Mouse (Mus musculus) liver, postnatal 0 days (tissue): ENCODE results near the gene Naxd. TPM values are rescaled to one million over a fixed set of nuclear protein-coding genes. Genes with fewer than 3 reads are reported as not detected.

Experiments
- ATAC-seq: fragments of 200-750 bp; cut with Nextera tagmentation; 2 replicates; pipeline ENCODE4 v1.8.0; 2017; ENCODE audit warnings: mild to moderate bottlenecking, moderate library complexity
- DNase-seq: peaks from one replicate; pipeline ENCODE4 v3.0.0-alpha.2; 2016
- H3K27ac ChIP-seq: fragments of 300-500 bp; sonication (generic); 2 replicates; pipeline ENCODE4 v1.5.1; 2014; ENCODE audit warnings: antibody characterized with exemption, moderate library complexity, mild to moderate bottlenecking, low read depth
- H3K27me3 ChIP-seq: fragments of 300-500 bp; sonication (generic); 2 replicates; pipeline ENCODE4 v1.6.1; 2014; ENCODE audit warnings: low read length, control low read depth, mixed read lengths; ENCODE audit not compliant: insufficient read depth
- H3K36me3 ChIP-seq: fragments of 300-500 bp; sonication (generic); replicated peaks from 2 replicates; pipeline ENCODE4 v1.6.1; 2014; ENCODE audit warnings: mild to moderate bottlenecking, control low read depth, low read length, moderate library complexity, mixed read lengths; ENCODE audit not compliant: insufficient read depth
- H3K4me1 ChIP-seq: fragments of 300-500 bp; sonication (generic); 2 replicates; pipeline ENCODE4 v1.6.1; 2014; ENCODE audit warnings: antibody characterized with exemption, mild to moderate bottlenecking, control low read depth; ENCODE audit not compliant: insufficient read depth
- H3K4me2 ChIP-seq: fragments of 300-500 bp; sonication (generic); 2 replicates; pipeline ENCODE4 v1.6.1; 2014; ENCODE audit warnings: low read depth, mild to moderate bottlenecking, low read length, moderate library complexity, mixed read lengths
- H3K4me3 ChIP-seq: fragments of 300-500 bp; sonication (generic); 2 replicates; pipeline ENCODE4 v1.5.1; 2014; ENCODE audit warnings: low read depth, low read length
- H3K9ac ChIP-seq: fragments of 300-500 bp; sonication (generic); replicated peaks from 2 replicates; pipeline ENCODE4 v1.6.1; 2014; ENCODE audit warnings: mild to moderate bottlenecking, moderate library complexity
- H3K9me3 ChIP-seq: fragments of 300-500 bp; sonication (generic); 2 replicates; pipeline ENCODE4 v1.6.1; 2016; ENCODE audit warnings: mild to moderate bottlenecking, control low read depth, low read length, mixed read lengths
- CTCF ChIP-seq: sonication (generic); IDR thresholded peaks from 2 replicates; pipeline ENCODE4 v1.5.1; 2016; ENCODE audit warnings: antibody characterized with exemption, low read depth
- EP300 ChIP-seq: IDR thresholded peaks from 2 replicates; pipeline ENCODE4 v1.6.1; 2016; ENCODE audit warnings: antibody characterized with exemption, low read depth, mild to moderate bottlenecking
- WGBS: fragments of 180-500 bp; shearing (Covaris S2); extraction: QIAGEN DNeasy Blood & Tissue Kit; methylation state at CpG from one replicate; pipeline ENCODE4 v1.1.7; 2014; ENCODE audit not compliant: insufficient replicate concordance; 5-methylcytosine and 5-hydroxymethylcytosine counted together
- polyA plus RNA-seq: library from polyadenylated mRNA; unstranded; fragments of >200 nt; fragmentation: Nextera tagmentation; extraction: Ambion mirVana; gene quantifications from 2 replicates; pipeline ENCODE4 v1.2.1, GENCODE M21; 2015

The Naxd gene
- polyA plus RNA-seq, 1 experiment from 2014 or later = 47.1 TPM

- Histone ChIP-seq H3K4me2 (no peak overlapping the region), H3K4me1 (no peaks in the 10 kb centered on the region), H3K9ac (no peak overlapping the region; the same call in 1 of the 2 replicates), H3K9me3 (no peaks in the 10 kb centered on the region), H3K27me3 (no peaks in the 10 kb centered on the region), H3K4me3 (no peak overlapping the region), H3K36me3 (peaks cover 60% of the 10 kb centered on the region), H3K27ac (no peak overlapping the region)
- TF ChIP-seq CTCF = no peak
- TF ChIP-seq EP300 = no peak
- DNase-seq (no peak), ATAC-seq (no peak)
- 66% methylated on average over 5 of the region's 5 CpGs for WGBS
Measured at GRCm38 (mm10) chr8:11513247-11513646, 15.9 kb downstream of the Naxd start.

- no peak for ATAC-seq
- WGBS = 87% methylated on average over 9 of the region's 9 CpGs
- Histone ChIP-seq H3K4me1 (no peaks in the 10 kb centered on the region), H3K9ac (no peak overlapping the region), H3K36me3 (peaks cover 37% of the 10 kb centered on the region), H3K27me3 (no peaks in the 10 kb centered on the region), H3K27ac (no peak overlapping the region), H3K9me3 (no peaks in the 10 kb centered on the region), H3K4me3 (no peak overlapping the region), H3K4me2 (no peak overlapping the region)
- DNase-seq = no peak
- no peak for TF ChIP-seq CTCF
Measured at GRCm38 (mm10) chr8:11516292-11516691, 19.0 kb downstream of the Naxd start.

GRCm38 (mm10) chr8:11517366-11518055 lies 20.2 kb downstream of the Naxd start:
- H3K4me3 ChIP-seq = no peak overlapping the region
- H3K4me1 ChIP-seq = no peaks in the 10 kb centered on the region
- WGBS = 70% methylated on average over 16 of the region's 16 CpGs
- peaks cover 30% of the 10 kb centered on the region for H3K36me3 ChIP-seq
- H3K9me3 ChIP-seq = no peaks in the 10 kb centered on the region
- DNase-seq (no peak), ATAC-seq (no peak)
- H3K27me3 ChIP-seq = no peaks in the 10 kb centered on the region
- no peak overlapping the region for H3K27ac ChIP-seq
- no peak overlapping the region for H3K9ac ChIP-seq
- TF ChIP-seq EP300 (no peak), CTCF (no peak)
- no peak overlapping the region for H3K4me2 ChIP-seq

GRCm38 (mm10) chr8:11518056-11518396 lies 20.7 kb downstream of the Naxd start:
- peaks cover 25% of the 10 kb centered on the region for H3K36me3 ChIP-seq
- 77% methylated on average over 6 of the region's 6 CpGs for WGBS

DNA sequence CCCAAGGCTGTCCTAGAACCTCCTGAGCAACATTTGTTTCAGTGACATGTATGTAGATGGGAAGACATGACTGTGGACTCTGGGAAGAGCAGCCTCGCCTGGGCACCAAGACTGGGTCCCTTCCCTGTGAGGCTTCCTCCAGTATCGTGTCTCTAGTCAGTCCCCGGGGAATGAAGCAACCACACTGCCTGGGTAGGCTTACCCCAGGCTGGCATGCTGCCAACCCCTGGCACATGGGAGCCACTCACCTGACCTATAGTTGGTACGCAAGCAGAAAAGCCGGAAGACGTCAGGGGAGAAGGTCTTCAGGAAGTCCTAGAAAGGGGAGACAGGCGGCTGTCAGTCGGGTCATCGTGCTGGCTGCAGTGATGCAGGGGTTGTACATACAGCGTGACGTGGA lies 21.4 kb downstream of the Naxd start:
- 85% methylated on average over 11 of the region's 11 CpGs for WGBS
- H3K4me1 ChIP-seq = no peaks in the 10 kb centered on the region
- H3K36me3 ChIP-seq = peaks cover 19% of the 10 kb centered on the region
- ATAC-seq (no peak), DNase-seq (no peak)
- H3K4me2 ChIP-seq = no peak overlapping the region
- no peak for TF ChIP-seq EP300
- TF ChIP-seq CTCF = no peak
- H3K4me3 ChIP-seq = no peak overlapping the region
- no peaks in the 10 kb centered on the region for H3K27me3 ChIP-seq
- no peak overlapping the region for H3K27ac ChIP-seq
- H3K9me3 ChIP-seq = no peaks in the 10 kb centered on the region
- H3K9ac ChIP-seq = no peak overlapping the region

More at GRCm38 (mm10) chr8:11518056-11518396, 20.7 kb downstream of the Naxd start:
- DNase-seq (no peak), ATAC-seq (no peak)
- H3K27ac ChIP-seq = no peak overlapping the region
- no peaks in the 10 kb centered on the region for H3K4me1 ChIP-seq
- no peaks in the 10 kb centered on the region for H3K27me3 ChIP-seq
- no peak overlapping the region for H3K4me2 ChIP-seq
- no peak overlapping the region for H3K9ac ChIP-seq
- H3K9me3 ChIP-seq = no peaks in the 10 kb centered on the region
- H3K4me3 ChIP-seq = no peak overlapping the region
- TF ChIP-seq EP300 (no peak), CTCF (no peak)

- Histone ChIP-seq H3K9me3 (no peaks in the 10 kb centered on the region), H3K4me2 (no peak overlapping the region), H3K9ac (no peak overlapping the region), H3K27ac (no peak overlapping the region), H3K4me1 (no peaks in the 10 kb centered on the region), H3K36me3 (peaks cover 14% of the 10 kb centered on the region), H3K4me3 (no peak overlapping the region), H3K27me3 (no peaks in the 10 kb centered on the region)
- TF ChIP-seq CTCF (no peak), EP300 (no peak)
- DNase-seq (no peak), ATAC-seq (no peak)
- WGBS = 66% methylated on average over 3 of the region's 3 CpGs
Measured at GRCm38 (mm10) chr8:11523331-11523730, 26.0 kb downstream of the Naxd start.
